Comparison of ENCODE assay signal across 8 mouse cellular contexts in genomic region chr13:69492876-69493463, GRCm38 (mm10). TPM values are rescaled to one million over a fixed set of nuclear protein-coding genes. Genes with fewer than 3 reads are reported as not detected.
DNase-seq lines count a peak whose midpoint lies in the region; ATAC-seq and TF ChIP-seq lines count a peak whose summit lies in the region.

No protein-coding gene starts in this region.

- H3K4me3 ChIP-seq in hindbrain, embryonic 10.5 days: no peak overlapping the region
- no peak overlapping the region for H3K4me3 ChIP-seq in hindbrain, embryonic 16.5 days (ENCODE audit: low read length)
- H3K4me3 ChIP-seq in CH12.LX (replicated peaks in 1 of 3; ENCODE audit: low read depth in 2 of 3, low read length in 2 of 3, poor library complexity in 1 of 3): no peak overlapping the region
- H3K4me3 ChIP-seq in bone marrow, adult 2 months (replicated peaks; ENCODE audit: control insufficient read depth, low read depth, low read length): no peak overlapping the region
- no peak overlapping the region for H3K4me3 ChIP-seq in embryonic fibroblast, embryonic 13.5 days (ENCODE audit: insufficient read depth, low read length)
- H3K4me3 ChIP-seq in kidney, postnatal 0 days (replicated peaks; ENCODE audit: low read depth, low read length): no peak overlapping the region

- TF ChIP-seq EP300 in CH12.LX (IDR thresholded peaks at IDR 0.05; ENCODE audit: low read length): no peak

- peak; percentile 79 to 93 for TF ChIP-seq CTCF in CH12.LX (conservative IDR thresholded peaks at IDR 0.05 in 1 of 2, IDR thresholded peaks at IDR 0.05 in 1 of 2; ENCODE audit: low read depth in 2 of 2, low read length in 2 of 2)
- TF ChIP-seq CTCF in bone marrow, adult 2 months (IDR thresholded peaks at IDR 0.05; ENCODE audit: control insufficient read depth, insufficient read depth, low read length): peak; percentile 53
- TF ChIP-seq CTCF in embryonic fibroblast, embryonic 13.5 days (IDR thresholded peaks at IDR 0.05; ENCODE audit: borderline replicate concordance, insufficient read depth, low read length): 0 out of 2 replicates have a peak, but pooled peaks have one; percentile 20
- peak; percentile 89 for TF ChIP-seq CTCF in kidney, postnatal 0 days (IDR thresholded peaks at IDR 0.05; ENCODE audit: low read depth)

- peaks cover 22% of the 10 kb centered on the region for H3K27me3 ChIP-seq in hindbrain, embryonic 10.5 days (ENCODE audit: insufficient read depth, poor library complexity, severe bottlenecking)
- peaks cover 4% of the 10 kb centered on the region for H3K27me3 ChIP-seq in hindbrain, embryonic 16.5 days (replicated peaks; ENCODE audit: control insufficient read depth, insufficient read depth, low read length)
- no peaks in the 10 kb centered on the region for H3K27me3 ChIP-seq in CH12.LX (replicated peaks)
- H3K27me3 ChIP-seq in kidney, postnatal 0 days (ENCODE audit: insufficient read depth, low read length): no peaks in the 10 kb centered on the region

- no peak overlapping the region for H3K27ac ChIP-seq in hindbrain, embryonic 10.5 days
- no peak overlapping the region for H3K27ac ChIP-seq in hindbrain, embryonic 16.5 days (ENCODE audit: low read depth, low read length)
- no peak overlapping the region for H3K27ac ChIP-seq in CH12.LX (ENCODE audit: insufficient read depth, low read depth)
- H3K27ac ChIP-seq in bone marrow, adult 2 months (ENCODE audit: control insufficient read depth, insufficient read depth, low read depth, low read length, poor library complexity): no peak overlapping the region
- H3K27ac ChIP-seq in embryonic fibroblast, embryonic 13.5 days (ENCODE audit: insufficient read depth, low read length): no peak overlapping the region
- no peak overlapping the region for H3K27ac ChIP-seq in kidney, postnatal 0 days

- peak; percentile 42 for TF ChIP-seq RAD21 in CH12.LX (IDR thresholded peaks at IDR 0.05; ENCODE audit: low read depth, low read length)

- no peak overlapping the region for H3K9ac ChIP-seq in hindbrain, embryonic 16.5 days (ENCODE audit: low read depth, low read length)
- no peak overlapping the region for H3K9ac ChIP-seq in CH12.LX (ENCODE audit: insufficient read depth, low read depth)
- no peak overlapping the region for H3K9ac ChIP-seq in kidney, postnatal 0 days (ENCODE audit: low read depth, low read length)

- no peak for ATAC-seq in hindbrain, embryonic 16.5 days
- ATAC-seq in kidney, postnatal 0 days (replicated peaks; ENCODE audit: low FRiP score, low read depth): peak; percentile 72

- no peaks in the 10 kb centered on the region for H3K79me2 ChIP-seq in CH12.LX (replicated peaks; ENCODE audit: control insufficient read depth, extremely low read depth, insufficient read depth, poor library complexity, severe bottlenecking)

- no peak overlapping the region for H3K4me2 ChIP-seq in hindbrain, embryonic 16.5 days (ENCODE audit: low read length)
- H3K4me2 ChIP-seq in CH12.LX (ENCODE audit: insufficient read depth, low read depth, poor library complexity, severe bottlenecking): no peak overlapping the region
- no peak overlapping the region for H3K4me2 ChIP-seq in kidney, postnatal 0 days (ENCODE audit: low read length)

- dilution Hi-C loops in CH12.LX (cut with MboI; ENCODE audit: extremely low pct_ligation_motif_present, extremely low pct_unique_long_range_greater_than_20kb, low sequenced_read_pairs): no loop called here

- in situ Hi-C loops in CH12.LX (cut with MboI; ENCODE audit: low pct_ligation_motif_present, low pct_unique_long_range_greater_than_20kb, low sequenced_read_pairs): no loop called here

- peak; percentile 45 for DNase-seq in hindbrain, embryonic 10.5 days (ENCODE audit: low spot score)
- DNase-seq in CH12.LX (ENCODE audit: extremely low read depth): peak; percentile 83
- peak; percentile 93 for DNase-seq in kidney, postnatal 0 days (ENCODE audit: low spot score)
- peak; percentile 66 for DNase-seq in lung, postnatal 14 days
- DNase-seq in thymus, postnatal 14 days: peak; percentile 69

- H3K36me3 ChIP-seq in hindbrain, embryonic 10.5 days: peaks cover 25% of the 10 kb centered on the region
- peaks cover 10% of the 10 kb centered on the region for H3K36me3 ChIP-seq in hindbrain, embryonic 16.5 days (ENCODE audit: control insufficient read depth, insufficient read depth, low read length)
- H3K36me3 ChIP-seq in CH12.LX (replicated peaks in 1 of 2; ENCODE audit: control insufficient read depth in 1 of 2, insufficient read depth in 1 of 2, low read length in 1 of 2): peaks cover 4 to 21% of the 10 kb centered on the region in 2 experiments
- H3K36me3 ChIP-seq in kidney, postnatal 0 days (ENCODE audit: insufficient read depth, low read length): peaks cover 7% of the 10 kb centered on the region

- no peaks in the 10 kb centered on the region for H3K9me3 ChIP-seq in hindbrain, embryonic 10.5 days
- no peaks in the 10 kb centered on the region for H3K9me3 ChIP-seq in hindbrain, embryonic 16.5 days (ENCODE audit: control insufficient read depth, low read length)
- no peaks in the 10 kb centered on the region for H3K9me3 ChIP-seq in CH12.LX (replicated peaks; ENCODE audit: low read length)
- no peaks in the 10 kb centered on the region for H3K9me3 ChIP-seq in kidney, postnatal 0 days (replicated peaks; ENCODE audit: low read length)

- 28% methylated on average over 7 of the region's 7 CpGs for WGBS in hindbrain, embryonic 10.5 days
- 25% methylated on average over 7 of the region's 7 CpGs for WGBS in hindbrain, embryonic 16.5 days
- WGBS in bone marrow, adult 2 months: 22% methylated on average over 7 of the region's 7 CpGs
- WGBS in kidney, postnatal 0 days: 34% methylated on average over 7 of the region's 7 CpGs

- peaks cover 11% of the 10 kb centered on the region for H3K4me1 ChIP-seq in hindbrain, embryonic 10.5 days (replicated peaks)
- H3K4me1 ChIP-seq in hindbrain, embryonic 16.5 days (ENCODE audit: control insufficient read depth, insufficient read depth, low read depth, low read length): peaks cover 3% of the 10 kb centered on the region; the same call in 1 of the 2 replicates
- H3K4me1 ChIP-seq in CH12.LX (ENCODE audit: control insufficient read depth in 1 of 2, insufficient read depth in 2 of 2): no peaks in the 10 kb centered on the region
- H3K4me1 ChIP-seq in bone marrow, adult 2 months (ENCODE audit: control insufficient read depth, insufficient read depth, low read length): no peaks in the 10 kb centered on the region
- H3K4me1 ChIP-seq in embryonic fibroblast, embryonic 13.5 days (ENCODE audit: control insufficient read depth, insufficient read depth, low read length): peaks cover 15% of the 10 kb centered on the region
- peaks cover 5% of the 10 kb centered on the region; the same call in 1 of the 2 replicates for H3K4me1 ChIP-seq in kidney, postnatal 0 days (replicated peaks; ENCODE audit: insufficient read depth, low read length)

- no peak for TF ChIP-seq POLR2A in CH12.LX (IDR thresholded peaks at IDR 0.05; ENCODE audit: low read depth, low read length)
- no peak for TF ChIP-seq POLR2A in bone marrow, adult 2 months (IDR thresholded peaks at IDR 0.05; ENCODE audit: borderline replicate concordance, control insufficient read depth, low read depth, low read length)
- no peak for TF ChIP-seq POLR2A in embryonic fibroblast, embryonic 13.5 days (IDR thresholded peaks at IDR 0.05; ENCODE audit: low read depth, low read length)

TF ChIP-seq in CH12.LX, 34 proteins besides CTCF, POLR2A, EP300 and RAD21:
- TF ChIP-seq ZC3H11A (IDR thresholded peaks at IDR 0.05; ENCODE audit: low read depth, low read length) (no peak), SMC3 (IDR thresholded peaks at IDR 0.05; ENCODE audit: low read depth, low read length) (peak; percentile 28; the same call in 1 of the 2 replicates), ELF1 (IDR thresholded peaks at IDR 0.05; ENCODE audit: low read depth, low read length) (no peak), ZKSCAN1 (IDR thresholded peaks at IDR 0.05; ENCODE audit: borderline replicate concordance, low read depth, low read length) (no peak)

RNA-seq across cellular contexts. Expression of gene Nsun2, which starts 40.6 kb away (rescaled TPM):
- polyA plus RNA-seq in hindbrain, embryonic 10.5 days (2016; fragmentation: Nextera tagmentation; extraction: Ambion mirVana): 98.7 and 141 TPM in 2 replicates
- polyA plus RNA-seq in hindbrain, embryonic 16.5 days (2015; fragmentation: Nextera tagmentation; extraction: Ambion mirVana): 73.8 and 77.7 TPM in 2 replicates
- 178 and 236 TPM in 2 replicates for total RNA-seq in CH12.LX (2012; rRNA removed)
- 273 and 279 TPM in 2 replicates for total RNA-seq in CH12.LX (2014; rRNA removed)
- 292 and 310 TPM in 2 replicates for polyA plus RNA-seq in CH12.LX (2012; ENCODE audit: insufficient read length, low read depth)
- polyA plus RNA-seq in bone marrow, adult 2 months (2011; ENCODE audit: insufficient read depth, insufficient read length, low replicate concordance, missing spikeins): 41.3 and 66.4 TPM in 2 replicates
- 106 and 109 TPM in 2 replicates for polyA plus RNA-seq in embryonic fibroblast, embryonic 13.5 days (2011; ENCODE audit: insufficient read length, low read depth, missing spikeins)
- 82.0 and 86.6 TPM in 2 replicates for polyA plus RNA-seq in kidney, postnatal 0 days (2015; fragmentation: Nextera tagmentation; extraction: Ambion mirVana)

RNA-seq across cellular contexts. Expression of gene Tent4a, which starts 41.4 kb away (rescaled TPM):
- 4.8 TPM in 2 replicates for polyA plus RNA-seq in hindbrain, embryonic 10.5 days (2016; fragmentation: Nextera tagmentation; extraction: Ambion mirVana)
- 5.7 and 6.4 TPM in 2 replicates for polyA plus RNA-seq in hindbrain, embryonic 16.5 days (2015; fragmentation: Nextera tagmentation; extraction: Ambion mirVana)
- total RNA-seq in CH12.LX (2012; rRNA removed) (5.7 and 6.2 TPM in 2 replicates), CH12.LX (2014; rRNA removed) (2.9 and 3.6 TPM in 2 replicates)
- 7.3 and 8.8 TPM in 2 replicates for polyA plus RNA-seq in CH12.LX (2012; ENCODE audit: insufficient read length, low read depth)
- 7.6 and 8.8 TPM in 2 replicates for polyA plus RNA-seq in bone marrow, adult 2 months (2011; ENCODE audit: insufficient read depth, insufficient read length, low replicate concordance, missing spikeins)
- 28.4 and 34.1 TPM in 2 replicates for polyA plus RNA-seq in embryonic fibroblast, embryonic 13.5 days (2011; ENCODE audit: insufficient read length, low read depth, missing spikeins)
- 4.7 and 5.0 TPM in 2 replicates for polyA plus RNA-seq in kidney, postnatal 0 days (2015; fragmentation: Nextera tagmentation; extraction: Ambion mirVana)

Comparison
In these comparisons a context has a peak if more than half of its experiments do, and no peak if none do; other contexts are left out.
1. CTCF ChIP-seq: peak in every context shown above with its lines; median percentile 89 in kidney, postnatal 0 days; 86 in CH12.LX; 53 in bone marrow, adult 2 months; 20 in embryonic fibroblast, embryonic 13.5 days.